Mouse (Mus musculus) liver, postnatal 0 days (tissue): ENCODE measurements around the gene Pgbd5.

Experiments
- CTCF ChIP-seq: sonication (generic); IDR thresholded peaks from 2 replicates; pipeline ENCODE4 v1.5.1; 2016; ENCODE audit warnings: antibody characterized with exemption, low read depth
- EP300 ChIP-seq: IDR thresholded peaks from 2 replicates; pipeline ENCODE4 v1.6.1; 2016; ENCODE audit warnings: antibody characterized with exemption, low read depth, mild to moderate bottlenecking

GRCm38 (mm10) chr8:124371410-124372123 lies 67.9 kb downstream of the Pgbd5 start:
- TF ChIP-seq EP300 (no peak), CTCF (no peak)
